Mouse (Mus musculus) thymus, postnatal 4 days (tissue): ENCODE measurements around the gene Ube2m.

ENCODE experiments used
- DNase-seq: peaks from one replicate; pipeline ENCODE4 v3.0.0; 2021

Gene Ube2m

GRCm38 (mm10) chr7:13033451-13034147 lies 4.5 kb downstream of the Ube2m start:
- DNase-seq, result no peak

- no peak for DNase-seq
Observed at GRCm38 (mm10) chr7:13032541-13032940, 5.5 kb downstream of the Ube2m start.

GRCm38 (mm10) chr7:13031983-13032382 lies 6.1 kb downstream of the Ube2m start:
- DNase-seq, result no peak

- peak; percentile 63 for DNase-seq
Observed at GRCm38 (mm10) chr7:13031069-13031468, 7.0 kb downstream of the Ube2m start.

GRCm38 (mm10) chr7:13028986-13029385 lies 9.1 kb downstream of the Ube2m start:
- DNase-seq, result no peak

GRCm38 (mm10) chr7:13025511-13026112 lies 12.5 kb downstream of the Ube2m start:
- no peak for DNase-seq

- DNase-seq, result peak; percentile 93
Observed at GRCm38 (mm10) chr7:13024805-13025204, 13.3 kb downstream of the Ube2m start.

GRCm38 (mm10) chr7:13023928-13024731 lies 13.9 kb downstream of the Ube2m start:
- peak; percentile 97 for DNase-seq

GRCm38 (mm10) chr7:13022773-13023535 lies 15.1 kb downstream of the Ube2m start:
- DNase-seq, result peak; percentile 80

- DNase-seq, result no peak
Observed at GRCm38 (mm10) chr7:13015217-13015616, 22.9 kb downstream of the Ube2m start.

- DNase-seq, result no peak
Observed at GRCm38 (mm10) chr7:13014275-13014839, 23.7 kb downstream of the Ube2m start.

- DNase-seq, result no peak
Observed at GRCm38 (mm10) chr7:13013671-13014070, 24.4 kb downstream of the Ube2m start.

- DNase-seq, result no peak
Observed at GRCm38 (mm10) chr7:13010005-13010908, 27.8 kb downstream of the Ube2m start, which contains the start of gene Zbtb45. Gene Zbtb45, minus strand, starts transcription at chr7:13010034.

- peak; percentile 94 for DNase-seq
Observed at GRCm38 (mm10) chr7:13009143-13010004, 28.7 kb downstream of the Ube2m start.

GRCm38 (mm10) chr7:13007341-13008092 lies 30.6 kb downstream of the Ube2m start:
- DNase-seq, result no peak

GRCm38 (mm10) chr7:13006531-13006930 lies 31.5 kb downstream of the Ube2m start:
- DNase-seq, result no peak

- no peak for DNase-seq
Observed at GRCm38 (mm10) chr7:13006011-13006410, 32.1 kb downstream of the Ube2m start.

- DNase-seq, result no peak
Observed at GRCm38 (mm10) chr7:13003380-13003779, 34.7 kb downstream of the Ube2m start.

GRCm38 (mm10) chr7:13001584-13001983 lies 36.5 kb downstream of the Ube2m start:
- no peak for DNase-seq

- no peak for DNase-seq
Observed at GRCm38 (mm10) chr7:12998851-12999250, 39.2 kb downstream of the Ube2m start, which contains the start of gene Trim28. Gene Trim28, plus strand, starts transcription at chr7:12999114.
